Mouse (Mus musculus) lung, adult 10 weeks (tissue): ENCODE results near the gene Hist2h2be. TPM values are rescaled to one million over a fixed set of nuclear protein-coding genes. Genes with fewer than 3 reads are reported as not detected.

Experiments used
- polyA plus RNA-seq: library from polyadenylated mRNA; stranded (reverse); fragments of 350-450 nt; fragmentation: Illumina TruSeq; extraction: RNeasy Lipid Tissue Mini Kit (QIAGEN cat#74804); gene quantifications from one replicate; pipeline ENCODE4 v1.2.3, GENCODE M21; 2014; ENCODE audit warnings: low read depth, low replicate concordance; ENCODE audit not compliant: insufficient read depth

Gene Hist2h2be
- polyA plus RNA-seq, 1 experiment from 2014 or later: 6.0 TPM

Other genes with a start within 250 kb of the Hist2h2be start
- gene Plekho1, start 225.1 kb upstream of the Hist2h2be start, polyA plus RNA-seq: 84.1 TPM
- 19.7 TPM for gene Vps45, start 162.7 kb upstream of the Hist2h2be start, polyA plus RNA-seq
- 14.2 TPM for gene Otud7b, start 116.6 kb upstream of the Hist2h2be start, polyA plus RNA-seq
- gene Mtmr11, start 59.1 kb upstream of the Hist2h2be start, polyA plus RNA-seq: 5.5 TPM
- 24.0 TPM for gene Sf3b4, start 48.8 kb upstream of the Hist2h2be start, polyA plus RNA-seq
- gene Sv2a, start 40.0 kb upstream of the Hist2h2be start, polyA plus RNA-seq: 0.72 TPM
- 43.7 TPM for gene Bola1, start 1.4 kb upstream of the Hist2h2be start, polyA plus RNA-seq
- gene Hist2h2ab, start 1.3 kb upstream of the Hist2h2be start, polyA plus RNA-seq: not detected
- gene Hist2h2ac, start 239 bp upstream of the Hist2h2be start, polyA plus RNA-seq: not detected
- gene Hist2h3c2, start 18.0 kb downstream of the Hist2h2be start, polyA plus RNA-seq: 6.1 TPM
- gene Hist2h2aa2, start 19.2 kb downstream of the Hist2h2be start, polyA plus RNA-seq: 119 TPM
- gene Hist2h2aa1, start 24.4 kb downstream of the Hist2h2be start, polyA plus RNA-seq: 16.0 TPM
- gene Hist2h3c1, start 25.6 kb downstream of the Hist2h2be start, polyA plus RNA-seq: not detected
- not detected for gene Hist2h4, start 42.2 kb downstream of the Hist2h2be start, polyA plus RNA-seq
- not detected for gene Hist2h3b, start 47.5 kb downstream of the Hist2h2be start, polyA plus RNA-seq
- gene Hist2h2bb, start 48.6 kb downstream of the Hist2h2be start, polyA plus RNA-seq: not detected
- gene Fcgr1, start 72.8 kb downstream of the Hist2h2be start, polyA plus RNA-seq: 5.0 TPM
- gene BC107364, start 231.2 kb downstream of the Hist2h2be start, polyA plus RNA-seq: not detected